Mouse (Mus musculus) liver, postnatal 0 days (tissue): ENCODE measurements around the gene Pitpnm1.

Experiments
- CTCF ChIP-seq: sonication (generic); IDR thresholded peaks from 2 replicates; pipeline ENCODE4 v1.5.1; 2016; ENCODE audit warnings: antibody characterized with exemption, low read depth
- EP300 ChIP-seq: IDR thresholded peaks from 2 replicates; pipeline ENCODE4 v1.6.1; 2016; ENCODE audit warnings: antibody characterized with exemption, low read depth, mild to moderate bottlenecking

DNA sequence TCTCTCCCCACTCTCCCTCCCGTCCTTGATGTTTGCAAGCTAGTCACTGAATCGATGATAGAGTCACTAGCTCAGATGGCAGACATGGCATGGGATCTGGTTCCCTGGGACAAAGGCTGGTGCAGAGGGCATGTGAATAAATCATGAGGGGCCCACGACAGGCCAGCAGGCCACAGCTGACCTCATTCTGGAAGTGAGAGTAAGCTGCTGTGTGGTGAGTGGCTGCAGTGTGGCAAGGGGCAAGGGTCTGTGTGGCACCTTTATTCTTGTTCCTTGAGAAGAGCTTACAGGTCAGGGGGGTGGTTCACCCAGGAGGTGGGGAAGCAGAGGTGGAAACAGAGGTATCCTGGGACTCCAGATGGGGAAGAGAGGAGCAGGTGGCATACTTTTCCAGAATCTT lies 18.4 kb upstream of the Pitpnm1 start, which contains the start of gene Cabp2:
- TF ChIP-seq EP300 (no peak), CTCF (no peak)
